Mouse (Mus musculus) embryonic facial prominence, embryonic 10.5 days (tissue): Measurements from ENCODE around the gene Ntrk3. TPM values are rescaled to one million over a fixed set of nuclear protein-coding genes. Genes with fewer than 3 reads are reported as not detected.

ENCODE experiments used
- DNase-seq: peaks from one replicate; pipeline ENCODE4 v3.0.0-alpha.2; 2017; ENCODE audit warnings: low spot score
- H3K27ac ChIP-seq: fragments of 300-500 bp; sonication (generic); replicated peaks from 2 replicates; pipeline ENCODE4 v1.5.1; 2016; ENCODE audit warnings: mild to moderate bottlenecking
- H3K27me3 ChIP-seq: fragments of 300-500 bp; sonication (generic); replicated peaks from 2 replicates; pipeline ENCODE4 v1.6.1; 2016; ENCODE audit warnings: low read depth, mild to moderate bottlenecking; ENCODE audit not compliant: poor library complexity, severe bottlenecking
- H3K36me3 ChIP-seq: fragments of 300-500 bp; sonication (generic); replicated peaks from 2 replicates; pipeline ENCODE4 v1.6.1; 2016; ENCODE audit warnings: mild to moderate bottlenecking, moderate library complexity
- H3K4me1 ChIP-seq: fragments of 300-500 bp; sonication (generic); 2 replicates; pipeline ENCODE4 v1.6.1; 2016
- H3K4me3 ChIP-seq: fragments of 300-500 bp; sonication (generic); 2 replicates; pipeline ENCODE4 v1.5.1; 2016; ENCODE audit warnings: mild to moderate bottlenecking, moderate library complexity
- H3K9me3 ChIP-seq: fragments of 300-500 bp; sonication (generic); 2 replicates; pipeline ENCODE4 v1.6.1; 2016; ENCODE audit warnings: mild to moderate bottlenecking
- WGBS: fragments of 180-500 bp; shearing (Covaris S2); methylation state at CpG from one replicate; pipeline ENCODE4 v1.1.7; 2016; 5-methylcytosine and 5-hydroxymethylcytosine counted together
- polyA plus RNA-seq: library from polyadenylated mRNA; unstranded; fragments of >200 nt; fragmentation: Nextera tagmentation; extraction: Ambion mirVana; gene quantifications from 2 replicates; pipeline ENCODE4 v1.2.1, GENCODE M21; 2016

Ntrk3 gene
- polyA plus RNA-seq, 1 experiment from 2014 or later = 1.9 TPM

DNA sequence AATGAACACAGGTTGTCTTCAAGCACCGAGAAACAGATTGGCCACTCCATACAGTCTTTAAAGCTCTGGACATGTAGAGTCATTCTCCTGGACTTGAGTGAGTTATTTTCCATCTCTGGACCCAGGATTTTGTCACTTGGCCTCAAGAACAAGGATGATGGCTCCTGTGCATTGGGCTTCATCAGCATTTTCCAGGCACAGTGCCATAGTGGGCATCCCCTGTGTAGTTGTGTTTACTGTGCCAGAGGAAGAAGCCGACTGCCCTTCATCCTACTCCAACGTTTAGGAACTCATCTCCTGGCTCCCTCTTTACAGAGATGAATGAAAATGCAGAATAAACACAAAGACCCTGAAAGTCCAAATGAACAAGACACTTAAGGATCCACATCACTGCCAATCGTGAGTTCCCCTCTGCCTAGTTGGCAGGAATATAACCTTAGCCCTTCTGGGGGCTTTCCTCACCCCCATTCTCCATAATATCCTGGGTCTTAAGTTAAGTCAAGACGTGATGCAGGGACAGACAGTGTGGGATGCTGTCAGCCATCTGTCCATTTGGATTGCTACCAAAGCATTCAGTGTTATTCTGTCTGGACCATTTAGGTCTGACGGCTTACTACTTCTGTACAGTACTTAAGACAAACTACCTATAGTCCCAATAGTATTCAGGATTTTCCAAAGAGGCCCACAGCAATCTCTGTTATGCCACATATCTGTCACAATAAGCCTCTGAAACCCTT lies 137.7 kb downstream of the Ntrk3 start:
- H3K4me3 ChIP-seq = no peak overlapping the region
- no peak for DNase-seq
- no peaks in the 10 kb centered on the region for H3K9me3 ChIP-seq
- H3K27me3 ChIP-seq = peaks cover 39% of the 10 kb centered on the region
- WGBS = 85% methylated on average over 6 of the region's 6 CpGs
- H3K4me1 ChIP-seq = peaks cover 21% of the 10 kb centered on the region; the same call in 1 of the 2 replicates
- H3K27ac ChIP-seq = no peak overlapping the region
- H3K36me3 ChIP-seq = no peaks in the 10 kb centered on the region

DNA sequence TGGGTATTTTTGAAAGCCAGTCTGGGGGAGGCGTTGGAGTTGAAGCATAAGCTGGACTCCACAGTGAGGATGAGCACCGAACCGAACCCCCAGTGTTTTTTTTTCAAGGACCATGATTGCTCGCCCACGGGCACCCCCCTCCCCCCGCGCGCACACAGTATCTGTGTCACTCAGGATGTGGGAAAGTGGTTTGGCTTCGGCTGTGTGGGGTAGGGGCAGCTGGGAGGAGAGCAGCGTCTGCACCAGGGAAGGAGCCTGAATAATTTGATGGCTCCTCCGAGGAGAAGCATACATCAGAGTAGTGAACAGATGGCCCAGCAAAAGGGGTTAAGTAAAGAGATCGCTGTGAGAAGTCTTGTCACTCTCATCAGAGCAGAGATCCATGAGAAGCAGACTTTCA lies 139.7 kb downstream of the Ntrk3 start:
- Histone ChIP-seq H3K27me3 (peaks cover 50% of the 10 kb centered on the region), H3K27ac (no peak overlapping the region)
- WGBS = 43% methylated on average over 12 of the region's 12 CpGs

GRCm38 (mm10) chr7:78597251-78598129 lies 140.3 kb downstream of the Ntrk3 start:
- Histone ChIP-seq H3K9me3 (no peaks in the 10 kb centered on the region), H3K27ac (no peak overlapping the region), H3K4me1 (peaks cover 10% of the 10 kb centered on the region; the same call in 1 of the 2 replicates), H3K36me3 (no peaks in the 10 kb centered on the region), H3K4me3 (no peak overlapping the region), H3K27me3 (peaks cover 50% of the 10 kb centered on the region)
- no peak for DNase-seq
- 20% methylated on average over 15 of the region's 15 CpGs for WGBS

More for the DNA sequence above, 139.7 kb downstream of the Ntrk3 start:
- Histone ChIP-seq H3K9me3 (no peaks in the 10 kb centered on the region), H3K4me3 (no peak overlapping the region), H3K36me3 (no peaks in the 10 kb centered on the region), H3K4me1 (peaks cover 10% of the 10 kb centered on the region; the same call in 1 of the 2 replicates)
- DNase-seq = no peak

- Histone ChIP-seq H3K4me1 (peaks cover 10% of the 10 kb centered on the region; the same call in 1 of the 2 replicates), H3K27me3 (peaks cover 50% of the 10 kb centered on the region), H3K27ac (no peak overlapping the region), H3K36me3 (no peaks in the 10 kb centered on the region), H3K4me3 (no peak overlapping the region), H3K9me3 (no peaks in the 10 kb centered on the region)
- WGBS = 54% methylated on average over 5 of the region's 5 CpGs
- DNase-seq = no peak
Measured at GRCm38 (mm10) chr7:78596556-78596955, 141.3 kb downstream of the Ntrk3 start.

DNA sequence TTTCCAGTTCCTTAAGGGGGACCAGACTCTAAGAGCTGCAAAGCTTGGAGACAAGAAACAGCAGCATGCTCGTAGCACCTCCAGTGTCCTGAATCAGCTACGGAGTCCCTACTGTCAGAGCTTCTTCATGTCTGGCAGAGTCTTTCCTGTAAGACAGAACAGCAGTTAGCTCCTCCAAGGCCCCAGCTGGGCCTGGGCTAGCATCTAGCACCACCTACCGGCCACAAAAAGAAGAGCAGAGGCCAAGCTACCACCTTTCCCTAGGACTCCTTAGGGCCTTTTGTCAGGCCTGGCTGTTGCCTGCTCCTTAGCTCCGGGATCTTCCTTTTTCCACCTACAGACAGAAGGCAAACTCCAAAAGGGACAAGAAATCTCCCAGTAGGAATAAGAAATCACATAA lies 141.9 kb downstream of the Ntrk3 start:
- Histone ChIP-seq H3K36me3 (no peaks in the 10 kb centered on the region), H3K4me1 (peaks cover 10% of the 10 kb centered on the region; the same call in 1 of the 2 replicates), H3K27ac (no peak overlapping the region), H3K27me3 (peaks cover 50% of the 10 kb centered on the region), H3K4me3 (no peak overlapping the region), H3K9me3 (no peaks in the 10 kb centered on the region)
- DNase-seq = peak; percentile 68
- WGBS = 6% methylated on average over 4 of the region's 4 CpGs

GRCm38 (mm10) chr7:78592948-78593347 lies 144.9 kb downstream of the Ntrk3 start:
- peaks cover 8% of the 10 kb centered on the region; the same call in 1 of the 2 replicates for H3K4me1 ChIP-seq
- no peak overlapping the region for H3K27ac ChIP-seq
- DNase-seq = no peak
- H3K27me3 ChIP-seq = peaks cover 32% of the 10 kb centered on the region
- H3K9me3 ChIP-seq = no peaks in the 10 kb centered on the region
- H3K36me3 ChIP-seq = no peaks in the 10 kb centered on the region
- H3K4me3 ChIP-seq = no peak overlapping the region
- 86% methylated on average over 4 of the region's 4 CpGs for WGBS

DNA sequence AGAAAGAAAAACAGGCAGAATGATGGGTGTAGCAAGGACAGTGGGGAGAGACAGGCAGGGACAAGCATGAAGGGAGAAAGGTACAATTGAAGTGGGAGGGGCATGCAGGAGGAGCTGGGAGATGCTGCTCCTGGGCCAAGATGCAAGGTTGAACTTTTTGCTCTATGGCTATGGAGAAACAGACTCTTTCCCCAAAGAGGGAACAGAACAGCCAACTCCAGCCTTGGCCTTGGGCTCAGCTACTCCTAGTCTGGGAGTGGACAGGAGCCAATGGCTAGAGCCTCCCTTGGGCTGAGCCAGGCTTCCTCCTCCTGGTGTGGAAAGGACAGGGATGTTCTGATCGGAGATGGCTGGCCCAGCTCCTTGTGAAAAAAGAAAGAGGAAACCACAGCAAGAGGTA lies 145.6 kb downstream of the Ntrk3 start:
- no peaks in the 10 kb centered on the region for H3K36me3 ChIP-seq
- no peak for DNase-seq
- no peak overlapping the region for H3K4me3 ChIP-seq
- 82% methylated on average over 1 of the region's 1 CpGs for WGBS
- no peak overlapping the region for H3K27ac ChIP-seq
- H3K27me3 ChIP-seq = peaks cover 30% of the 10 kb centered on the region
- H3K9me3 ChIP-seq = no peaks in the 10 kb centered on the region
- H3K4me1 ChIP-seq = peaks cover 1% of the 10 kb centered on the region; the same call in 1 of the 2 replicates

DNA sequence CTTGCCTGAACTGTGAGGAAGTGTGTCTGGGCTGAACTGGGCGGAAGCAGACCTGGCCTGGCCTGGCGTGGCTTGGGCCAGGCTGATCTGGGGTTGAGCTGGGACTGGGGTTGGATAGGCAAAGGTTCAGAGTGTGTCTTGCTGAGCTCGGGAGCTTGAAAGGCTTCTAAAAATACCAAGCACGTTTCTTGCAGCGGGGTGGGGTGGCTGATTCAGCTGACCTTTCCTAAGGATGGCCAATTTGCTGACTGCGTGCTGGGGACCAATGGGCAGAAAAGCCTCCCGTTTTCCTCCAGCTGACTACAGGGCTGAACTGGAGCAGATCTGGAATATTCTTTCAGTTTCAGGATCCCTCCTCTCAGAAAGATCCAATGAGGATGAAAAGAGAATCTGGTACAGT lies 148.0 kb downstream of the Ntrk3 start:
- no peak overlapping the region for H3K4me3 ChIP-seq
- H3K27ac ChIP-seq = no peak overlapping the region
- no peak for DNase-seq
- no peaks in the 10 kb centered on the region for H3K36me3 ChIP-seq
- H3K9me3 ChIP-seq = no peaks in the 10 kb centered on the region
- H3K27me3 ChIP-seq = peaks cover 39% of the 10 kb centered on the region
- H3K4me1 ChIP-seq = no peaks in the 10 kb centered on the region
- 71% methylated on average over 7 of the region's 7 CpGs for WGBS

DNA sequence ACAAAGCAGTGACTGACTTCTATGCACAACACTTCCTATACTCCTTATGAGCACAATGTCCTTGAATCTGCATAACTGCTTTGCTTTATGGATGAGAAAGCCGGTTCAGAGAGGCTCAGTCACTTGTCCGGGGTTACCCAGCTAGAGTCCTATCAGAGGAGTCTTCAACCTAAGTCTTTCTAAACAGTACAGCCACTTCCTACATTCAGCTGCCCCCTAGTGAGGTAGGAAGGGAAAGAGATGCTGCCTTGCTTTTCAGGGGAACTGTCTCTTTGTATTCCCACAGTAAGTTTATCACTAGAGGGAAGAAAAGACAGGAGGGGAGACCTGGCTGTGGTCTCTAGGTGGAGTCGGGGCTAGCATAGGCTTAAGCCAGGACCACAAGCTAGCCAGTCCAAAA lies 151.0 kb downstream of the Ntrk3 start:
- Histone ChIP-seq H3K27me3 (peaks cover 59% of the 10 kb centered on the region), H3K4me3 (no peak overlapping the region), H3K36me3 (no peaks in the 10 kb centered on the region), H3K4me1 (no peaks in the 10 kb centered on the region), H3K27ac (no peak overlapping the region), H3K9me3 (no peaks in the 10 kb centered on the region)
- 27% methylated on average over 3 of the region's 3 CpGs for WGBS
- no peak for DNase-seq

- H3K4me3 ChIP-seq = no peak overlapping the region
- DNase-seq = no peak
- H3K27me3 ChIP-seq = peaks cover 68% of the 10 kb centered on the region
- no peaks in the 10 kb centered on the region for H3K36me3 ChIP-seq
- H3K9me3 ChIP-seq = no peaks in the 10 kb centered on the region
- H3K27ac ChIP-seq = no peak overlapping the region
- 39% methylated on average over 7 of the region's 7 CpGs for WGBS
- no peaks in the 10 kb centered on the region for H3K4me1 ChIP-seq
Measured at GRCm38 (mm10) chr7:78585960-78586359, 151.9 kb downstream of the Ntrk3 start.

- 83% methylated on average over 2 of the region's 2 CpGs for WGBS
- Histone ChIP-seq H3K36me3 (no peaks in the 10 kb centered on the region), H3K4me1 (no peaks in the 10 kb centered on the region), H3K27ac (no peak overlapping the region), H3K27me3 (peaks cover 78% of the 10 kb centered on the region), H3K9me3 (no peaks in the 10 kb centered on the region), H3K4me3 (no peak overlapping the region)
- DNase-seq = no peak
Measured at GRCm38 (mm10) chr7:78584936-78585335, 152.9 kb downstream of the Ntrk3 start.

DNA sequence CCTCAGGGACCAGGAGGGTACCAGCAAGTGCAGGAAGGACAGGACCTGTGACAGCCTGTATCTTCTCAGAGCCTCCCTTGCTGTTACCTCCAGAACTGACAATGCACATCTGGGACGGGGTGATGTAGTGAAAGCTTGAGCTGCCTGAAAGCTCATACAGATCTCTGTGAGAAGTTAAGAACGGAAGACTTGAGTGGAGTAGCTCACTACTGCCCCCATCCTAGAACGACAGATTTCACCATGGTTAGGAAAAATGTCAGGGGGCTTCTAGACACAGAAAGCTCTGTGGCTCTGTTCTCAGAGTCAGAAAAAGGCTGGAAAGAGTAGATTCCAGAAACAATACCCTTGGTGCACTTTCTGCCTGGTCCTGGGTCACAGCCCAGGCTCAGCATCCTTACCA lies 153.3 kb downstream of the Ntrk3 start:
- peaks cover 3% of the 10 kb centered on the region for H3K4me1 ChIP-seq
- no peak overlapping the region for H3K27ac ChIP-seq
- H3K36me3 ChIP-seq = no peaks in the 10 kb centered on the region
- no peak overlapping the region for H3K4me3 ChIP-seq
- no peaks in the 10 kb centered on the region for H3K9me3 ChIP-seq
- peaks cover 82% of the 10 kb centered on the region for H3K27me3 ChIP-seq
- WGBS = 10% methylated on average over 3 of the region's 3 CpGs
- no peak for DNase-seq
